Mouse (Mus musculus): Measurements from ENCODE around the gene Macf1.

DNA sequence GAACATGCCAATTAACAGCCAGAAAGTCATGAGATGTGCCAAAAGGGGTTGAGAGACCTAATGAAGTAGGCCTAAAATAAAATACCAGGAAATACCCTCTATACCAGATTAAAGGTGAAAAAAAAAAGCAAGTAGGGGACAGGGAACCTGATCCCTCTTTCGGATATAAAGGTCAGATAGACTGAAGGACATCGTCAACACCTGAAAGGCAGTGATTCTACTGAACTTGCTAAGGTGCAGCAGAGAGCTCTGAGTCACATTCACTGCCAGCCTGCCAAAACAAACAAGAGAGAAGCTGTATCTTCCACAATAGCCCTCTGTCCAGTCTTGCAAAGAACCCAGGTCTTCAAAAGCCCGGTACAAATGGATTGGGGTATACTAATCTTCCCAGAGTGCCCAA, 32.0 kb downstream of the Macf1 start:
- TF ChIP-seq POLR2A (IDR thresholded peaks at IDR 0.05; ENCODE audit: low read depth, low read length) (no peak), CTCF (IDR thresholded peaks at IDR 0.05; ENCODE audit: borderline replicate concordance, insufficient read depth, low read length) (no peak)

All from embryonic fibroblast, embryonic 13.5 days (primary cell).